Mouse (Mus musculus) liver, embryonic 14.5 days (tissue): ENCODE measurements around the gene Ltbp4. TPM values are rescaled to one million over a fixed set of nuclear protein-coding genes. Genes with fewer than 3 reads are reported as not detected.

Experiments
- ATAC-seq: fragments of 200-750 bp; cut with Nextera tagmentation; 2 replicates; pipeline ENCODE4 v1.8.0; 2017; ENCODE audit warnings: moderate number of reproducible peaks, mild to moderate bottlenecking, moderate library complexity; ENCODE audit not compliant: insufficient read depth
- DNase-seq, 3 experiments: peaks; one replicate each; pipeline ENCODE4 v3.0.0-alpha.2; 2012 to 2013; ENCODE audit warnings: low read depth in 3 of 3, low spot score in 3 of 3
- H3K27ac ChIP-seq: fragments of 300-500 bp; sonication (generic); 2 replicates; pipeline ENCODE4 v1.5.1; 2014; ENCODE audit warnings: moderate library complexity, mild to moderate bottlenecking, control low read depth, inconsistent platforms
- H3K27me3 ChIP-seq: fragments of 300-500 bp; sonication (generic); 2 replicates; pipeline ENCODE4 v1.6.1; 2014; ENCODE audit warnings: mild to moderate bottlenecking, low read length, moderate library complexity; ENCODE audit not compliant: control insufficient read depth, insufficient read depth
- H3K36me3 ChIP-seq: fragments of 300-500 bp; sonication (generic); replicated peaks from 2 replicates; pipeline ENCODE4 v1.6.1; 2014; ENCODE audit warnings: low read depth; ENCODE audit not compliant: control insufficient read depth, insufficient read depth
- H3K4me1 ChIP-seq, 2 experiments: fragments of 200-500 bp in 1 of 2; fragments of 300-500 bp in 1 of 2; sonication (generic) in 1 of 2; replicated peaks; 2 replicates each; pipeline ENCODE4 v1.6.1; 2012 to 2014; ENCODE audit warnings: antibody characterized with exemption in 1 of 2, inconsistent platforms in 1 of 2, low read length in 1 of 2; ENCODE audit not compliant: control insufficient read depth in 2 of 2, insufficient read depth in 2 of 2
- H3K4me2 ChIP-seq: fragments of 300-500 bp; sonication (generic); 2 replicates; pipeline ENCODE4 v1.6.1; 2014; ENCODE audit warnings: low read depth, mild to moderate bottlenecking, control low read depth, moderate library complexity
- H3K4me3 ChIP-seq, 2 experiments: fragments of 200-500 bp in 1 of 2; fragments of 300-500 bp in 1 of 2; sonication (generic) in 1 of 2; 2 replicates each; pipeline ENCODE4 v1.5.1; 2012 to 2014; ENCODE audit warnings: low read depth in 2 of 2, low read length in 2 of 2, mild to moderate bottlenecking in 2 of 2, control low read depth in 1 of 2, inconsistent platforms in 1 of 2, moderate library complexity in 1 of 2; ENCODE audit not compliant: insufficient read depth in 1 of 2
- H3K9ac ChIP-seq: fragments of 300-500 bp; sonication (generic); replicated peaks from 2 replicates; pipeline ENCODE4 v1.6.1; 2014; ENCODE audit warnings: mild to moderate bottlenecking, control low read depth, moderate library complexity
- H3K9me3 ChIP-seq: fragments of 300-500 bp; sonication (generic); 2 replicates; pipeline ENCODE4 v1.6.1; 2016; ENCODE audit warnings: low read length, mixed read lengths; ENCODE audit not compliant: control insufficient read depth
- CTCF ChIP-seq: IDR thresholded peaks from 2 replicates; pipeline ENCODE4 v1.5.1; 2016; ENCODE audit warnings: antibody characterized with exemption, low read depth, control low read depth
- EP300 ChIP-seq: IDR thresholded peaks from 2 replicates; pipeline ENCODE4 v1.6.1; 2016; ENCODE audit warnings: antibody characterized with exemption, low read depth
- WGBS: fragments of 180-500 bp; shearing (Covaris S2); extraction: QIAGEN DNeasy Blood & Tissue Kit; methylation state at CpG from one replicate; pipeline ENCODE4 v1.1.7; 2014; ENCODE audit not compliant: insufficient replicate concordance; 5-methylcytosine and 5-hydroxymethylcytosine counted together
- polyA plus RNA-seq, 2 experiments: library from polyadenylated mRNA; depleted of rRNA in 1 of 2; stranded (reverse) in 1 of 2; unstranded in 1 of 2; fragments of >200 nt; fragmentation: Nextera tagmentation in 1 of 2; extraction: Ambion mirVana in 1 of 2; gene quantifications; 2 replicates each; pipeline versions ENCODE4 v1.2.1 to v1.2.3; 2012 to 2014

Gene Ltbp4
- polyA plus RNA-seq (2012; rRNA removed) (5.2 and 5.5 TPM in 2 replicates), polyA plus RNA-seq (2014; fragmentation: Nextera tagmentation; extraction: Ambion mirVana) (2.5 and 3.0 TPM in 2 replicates)

DNA sequence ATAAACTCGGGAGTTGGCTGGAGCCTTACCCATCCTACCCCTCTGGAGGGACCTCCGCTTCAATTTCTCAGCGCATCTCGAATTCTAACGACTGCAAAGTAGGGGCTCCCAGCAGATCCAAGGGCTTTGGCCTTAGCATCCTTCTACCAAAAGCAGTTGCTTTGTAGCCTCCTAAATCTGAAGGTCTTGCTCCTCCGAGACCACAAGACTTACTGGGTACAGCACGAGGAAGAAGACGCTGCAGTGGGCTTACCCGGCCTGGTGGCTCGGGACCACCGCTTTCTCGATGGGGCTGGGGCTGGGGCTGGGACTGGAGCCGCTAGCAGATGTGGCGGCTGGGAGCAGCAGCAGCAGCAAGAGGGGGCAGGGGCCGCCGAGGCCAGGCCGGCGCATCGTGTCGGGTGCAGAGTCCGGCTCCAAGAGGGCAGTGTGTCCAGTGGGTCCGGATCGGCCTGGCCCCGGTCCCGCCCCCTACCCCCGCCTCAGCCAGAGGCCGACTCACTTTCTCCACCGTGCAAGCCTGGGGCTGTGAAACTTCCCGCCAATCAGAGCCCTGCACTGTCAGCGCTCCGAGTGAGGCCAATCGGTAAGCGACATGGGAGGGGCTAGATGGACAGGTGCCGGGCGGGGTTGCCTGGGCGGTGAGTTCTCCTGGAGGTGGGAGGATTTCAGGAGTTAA is at the start of gene Ltbp4:
Gene Ltbp4 (minus strand): TSS at position 518 of the 679 bp plus-strand sequence.
- no peak within 1 kb of the TSS for H3K9ac ChIP-seq
- TF ChIP-seq CTCF = no peak
- H3K9me3 ChIP-seq = no peaks in the 10 kb centered on the region
- no peaks in the 10 kb centered on the region for H3K36me3 ChIP-seq
- DNase-seq (peak in 1 of 3 experiments; percentile 27), ATAC-seq (peak; percentile 72)
- no peak within 1 kb of the TSS for H3K4me3 ChIP-seq
- no peaks in the 10 kb centered on the region for H3K4me1 ChIP-seq
- peak within 1 kb of the TSS; percentile 45 for H3K4me2 ChIP-seq
- H3K27me3 ChIP-seq = peaks cover 74% of the 10 kb centered on the region
- 1% methylated on average over 36 of the region's 36 CpGs for WGBS
- H3K27ac ChIP-seq = no peak within 1 kb of the TSS

DNA sequence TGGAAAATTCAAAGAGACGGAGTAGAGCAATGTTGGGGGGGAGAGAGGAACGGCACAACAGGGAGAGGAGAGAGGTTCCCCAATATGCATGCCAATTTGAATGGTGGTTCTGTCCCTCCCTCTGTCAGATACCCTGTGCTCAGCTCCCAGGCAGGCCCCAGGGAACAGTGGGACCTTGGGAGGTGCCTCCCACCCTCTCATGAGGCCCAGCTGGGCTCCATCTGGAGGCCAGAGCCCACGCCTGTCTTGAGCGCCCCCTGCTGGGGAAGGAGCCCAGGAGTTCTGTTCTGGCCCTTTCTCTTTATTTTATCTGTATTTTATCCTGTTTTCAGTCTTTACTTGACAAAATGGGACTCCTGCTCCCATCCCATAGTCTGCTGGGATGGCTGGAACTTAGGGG is 47.2 kb upstream of the Ltbp4 start:
- Histone ChIP-seq H3K4me2 (no peak overlapping the region), H3K4me1 (peaks cover 5 to 11% of the 10 kb centered on the region in 2 experiments), H3K27ac (no peak overlapping the region), H3K36me3 (no peaks in the 10 kb centered on the region), H3K9me3 (no peaks in the 10 kb centered on the region), H3K4me3 (no peak overlapping the region), H3K9ac (no peak overlapping the region), H3K27me3 (no peaks in the 10 kb centered on the region)
- 47% methylated on average over 4 of the region's 4 CpGs for WGBS
- TF ChIP-seq CTCF = peak; percentile 93
- no peak for TF ChIP-seq EP300
- DNase-seq (no peak), ATAC-seq (no peak)

DNA sequence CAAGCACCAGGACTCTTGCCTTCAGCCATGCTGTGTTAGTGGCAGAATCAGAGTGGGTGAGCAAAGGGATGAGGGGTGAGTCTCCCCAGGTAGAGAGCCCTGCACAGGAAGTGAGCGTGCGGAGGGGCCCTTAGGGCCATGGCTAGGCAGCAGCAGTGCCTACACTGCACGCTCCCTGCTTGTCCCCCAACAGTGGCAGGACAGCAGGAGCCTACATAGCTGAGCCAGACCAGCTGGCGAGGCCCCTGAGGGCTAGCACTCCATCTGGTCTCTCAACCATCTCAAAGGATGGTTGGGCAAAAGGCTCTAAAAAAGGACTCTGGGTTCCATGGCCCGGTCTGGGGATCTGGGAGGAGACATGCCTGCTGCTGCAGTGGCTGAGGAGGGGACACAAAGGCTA is 46.6 kb upstream of the Ltbp4 start:
- no peak overlapping the region for H3K4me3 ChIP-seq
- no peak overlapping the region for H3K9ac ChIP-seq
- TF ChIP-seq EP300 (no peak), CTCF (no peak)
- no peaks in the 10 kb centered on the region for H3K36me3 ChIP-seq
- H3K27me3 ChIP-seq = no peaks in the 10 kb centered on the region
- no peaks in the 10 kb centered on the region for H3K9me3 ChIP-seq
- DNase-seq = no peak
- 70% methylated on average over 5 of the region's 5 CpGs for WGBS
- ATAC-seq = no peak
- H3K27ac ChIP-seq = no peak overlapping the region
- H3K4me1 ChIP-seq = peaks cover 5 to 11% of the 10 kb centered on the region in 2 experiments
- H3K4me2 ChIP-seq = no peak overlapping the region

DNA sequence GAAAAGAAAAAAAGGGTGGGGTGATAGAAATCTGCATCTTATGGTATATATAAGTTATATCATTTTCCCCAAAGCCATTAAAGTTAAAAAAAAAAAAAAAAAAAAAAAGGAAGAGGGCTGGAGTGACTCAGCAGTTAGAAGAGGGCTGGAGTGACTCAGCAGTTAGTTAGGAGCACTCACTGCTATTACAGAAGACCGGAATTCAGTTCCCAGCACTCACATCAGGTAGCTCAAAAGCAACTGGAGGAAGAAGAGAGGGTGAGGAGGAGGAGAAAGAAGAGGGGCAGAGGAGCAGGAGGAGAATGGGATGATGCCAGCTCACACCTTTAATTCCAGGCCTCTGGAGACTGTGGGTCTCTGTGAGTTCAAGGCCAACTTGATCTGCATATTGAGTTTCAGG is 45.7 kb upstream of the Ltbp4 start:
- H3K9me3 ChIP-seq = no peaks in the 10 kb centered on the region
- DNase-seq (peak in 2 of 3 experiments; percentile 37 to 44), ATAC-seq (no peak)
- TF ChIP-seq CTCF (no peak), EP300 (0 out of 2 replicates have a peak, but pooled peaks have one; percentile 11)
- H3K27me3 ChIP-seq = no peaks in the 10 kb centered on the region
- WGBS = 25% methylated on average over 1 of the region's 1 CpGs
- H3K4me3 ChIP-seq = no peak overlapping the region
- H3K4me1 ChIP-seq = peaks cover 5 to 11% of the 10 kb centered on the region in 2 experiments
- no peak overlapping the region; the same call in 1 of the 2 replicates for H3K27ac ChIP-seq
- H3K4me2 ChIP-seq = 0 out of 2 replicates have a peak overlapping the region, but pooled peaks have one; percentile 6
- no peak overlapping the region for H3K9ac ChIP-seq
- H3K36me3 ChIP-seq = no peaks in the 10 kb centered on the region

DNA sequence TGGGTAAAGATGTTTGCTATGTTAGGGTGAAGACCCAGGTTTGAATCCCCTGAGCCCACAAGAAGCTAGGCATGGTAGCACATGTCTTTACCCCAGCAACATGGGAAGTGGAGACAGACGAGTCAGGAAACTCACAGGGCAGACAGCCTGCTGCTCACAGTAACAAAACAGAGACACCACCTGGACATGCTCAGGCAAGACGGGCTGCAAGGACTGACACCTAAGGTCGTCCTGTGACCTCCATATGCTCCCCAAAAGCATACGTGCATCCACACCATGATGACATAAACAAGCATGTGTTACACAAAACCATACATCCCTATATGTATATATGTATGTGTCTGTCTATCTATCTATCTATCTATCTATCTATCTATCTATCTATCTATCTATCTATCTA is 44.1 kb upstream of the Ltbp4 start:
- Histone ChIP-seq H3K9ac (no peak overlapping the region), H3K4me2 (no peak overlapping the region), H3K27me3 (no peaks in the 10 kb centered on the region), H3K4me3 (no peak overlapping the region), H3K36me3 (no peaks in the 10 kb centered on the region), H3K27ac (no peak overlapping the region), H3K4me1 (peaks cover 5 to 11% of the 10 kb centered on the region in 2 experiments), H3K9me3 (no peaks in the 10 kb centered on the region)
- 43% methylated on average over 4 of the region's 4 CpGs for WGBS
- TF ChIP-seq CTCF = no peak
- no peak for TF ChIP-seq EP300
- ATAC-seq = no peak
- no peak for DNase-seq
